Mouse (Mus musculus): ENCODE results near the gene Slc25a18.

The Slc25a18 gene

GRCm38 (mm10) chr6:120841754-120842153 is 68.4 kb downstream of the Slc25a18 start:
- DNase-seq (ENCODE audit: low spot score): no peak

All from ovary, postnatal 36 days (tissue).